Mouse (Mus musculus) MEL (cell line): ENCODE data around the gene Ndufv1.

Source experiments
- CTCF ChIP-seq, 3 experiments: IDR thresholded peaks in 2 of 3; conservative IDR thresholded peaks in 1 of 3; 2 replicates each; pipeline ENCODE4 v1.5.1; 2011 to 2012; ENCODE audit warnings: low read length in 3 of 3, low read depth in 2 of 3, mild to moderate bottlenecking in 2 of 3, improper control_type of control experiment in 1 of 3, inconsistent platforms in 1 of 3, mixed read lengths in 1 of 3, moderate library complexity in 1 of 3; ENCODE audit not compliant: control insufficient read depth in 1 of 3, insufficient read depth in 1 of 3, poor library complexity in 1 of 3, severe bottlenecking in 1 of 3
- ELF1 ChIP-seq: IDR thresholded peaks from 2 replicates; pipeline ENCODE4 v1.6.1; 2014; ENCODE audit warnings: low read depth, mild to moderate bottlenecking, inconsistent platforms, low read length, improper control_type of control experiment, moderate library complexity
- POLR2A ChIP-seq, 2 experiments: IDR thresholded peaks; 2 replicates each; pipeline ENCODE4 v1.6.1; 2011 to 2012; ENCODE audit warnings: low read length in 2 of 2, mild to moderate bottlenecking in 2 of 2, control low read depth in 1 of 2, improper control_type of control experiment in 1 of 2, low read depth in 1 of 2, moderate library complexity in 1 of 2; ENCODE audit not compliant: control insufficient read depth in 1 of 2, insufficient read depth in 1 of 2, poor library complexity in 1 of 2
- POLR2AphosphoS2 ChIP-seq: IDR thresholded peaks from 2 replicates; pipeline ENCODE4 v1.6.1; 2011; ENCODE audit warnings: low read length, improper control_type of control experiment
- TAL1 ChIP-seq: IDR thresholded peaks from 2 replicates; pipeline ENCODE4 v1.6.1; 2012; ENCODE audit warnings: mild to moderate bottlenecking, inconsistent platforms, low read length, moderate library complexity, mixed read lengths
- USF1 ChIP-seq: IDR thresholded peaks from 2 replicates; pipeline ENCODE4 v1.6.1; 2014; ENCODE audit warnings: low read depth, mild to moderate bottlenecking, inconsistent platforms, low read length, improper control_type of control experiment, moderate library complexity
- ZNF384 ChIP-seq: IDR thresholded peaks from 2 replicates; pipeline ENCODE4 v1.6.1; 2012; ENCODE audit warnings: low read depth, mild to moderate bottlenecking, inconsistent platforms, low read length, improper control_type of control experiment

GRCm38 (mm10) chr19:4017921-4018587, 5.4 kb upstream of the Ndufv1 start:
- TF ChIP-seq ZNF384 (peak; percentile 73), POLR2A (IDR thresholded peaks at IDR 0.05; ENCODE audit: control insufficient read depth in 1 of 2, insufficient read depth in 1 of 2, low read depth in 1 of 2, low read length in 2 of 2, poor library complexity in 1 of 2) (no peak), TAL1 (no peak), USF1 (no peak), POLR2AphosphoS2 (no peak), CTCF (IDR thresholded peaks at IDR 0.05 in 2 of 3, conservative IDR thresholded peaks at IDR 0.05 in 1 of 3; ENCODE audit: control insufficient read depth in 1 of 3, insufficient read depth in 1 of 3, low read depth in 2 of 3, low read length in 3 of 3, poor library complexity in 1 of 3, severe bottlenecking in 1 of 3) (no peak), ELF1 (no peak)
